In the genomic region with DNA sequence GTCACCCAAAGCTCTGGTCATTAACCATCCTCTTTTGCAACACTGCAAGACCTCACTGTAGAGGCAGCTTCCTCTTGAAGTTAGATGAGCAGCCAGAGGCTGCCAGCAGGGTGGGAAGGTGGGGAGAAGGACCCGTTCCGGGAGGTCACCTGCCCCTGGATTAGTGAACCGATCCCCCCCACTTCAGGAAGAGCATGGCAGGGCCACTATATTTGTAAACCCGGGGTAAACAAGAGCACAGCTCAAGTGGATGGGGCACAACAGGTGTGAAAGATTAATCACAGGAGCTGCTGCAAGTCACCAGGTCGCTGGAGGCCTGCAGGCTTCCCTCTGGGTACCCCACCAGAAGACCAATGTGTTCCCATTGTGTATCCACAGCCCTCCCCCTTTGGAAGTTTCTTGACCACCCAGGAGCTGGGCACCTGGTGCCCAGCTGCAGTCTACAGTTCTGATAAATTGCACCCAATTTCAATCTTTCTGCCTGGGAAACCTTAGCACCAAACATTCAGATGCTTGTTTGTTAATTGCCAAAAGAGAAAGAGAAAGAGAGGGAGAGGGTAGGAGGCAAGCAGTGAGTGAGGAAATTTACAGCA, we compare ENCODE assay signal across 12 mouse cellular contexts. TPM values are rescaled to one million over a fixed set of nuclear protein-coding genes. Genes with fewer than 3 reads are reported as not detected.
A peak's percentile ranks its signal among the peaks of the same experiment; 100 is the strongest.
DNase-seq lines count a peak whose midpoint lies in the region; ATAC-seq lines count a peak whose summit lies in the region.
"Had no signal": no experiment of that assay in that cellular context is flagged by ENCODE, and none has a peak within 500 bp of the region (broad histone marks: within the 10 kb centered on the region; RNA-seq: fewer than 3 reads in every experiment).

No protein-coding gene starts in this region.

- H3K4me2 ChIP-seq in forebrain, embryonic 11.5 days (ENCODE audit: low read depth, low read length, severe bottlenecking) = no peak overlapping the region; the same call in 1 of the 2 replicates
- H3K4me2 ChIP-seq in embryonic facial prominence, embryonic 15.5 days (replicated peaks) = peak overlapping the region; percentile 96; the same call in 1 of the 2 replicates
- H3K4me2 ChIP-seq in neural tube, embryonic 11.5 days (ENCODE audit: low read depth) = peak overlapping the region; percentile 97; the same call in 1 of the 2 replicates

- no peak overlapping the region for H3K9ac ChIP-seq in forebrain, embryonic 11.5 days (ENCODE audit: low read length)
- H3K9ac ChIP-seq in embryonic facial prominence, embryonic 15.5 days = no peak overlapping the region
- H3K9ac ChIP-seq in neural tube, embryonic 11.5 days (ENCODE audit: low read length) = no peak overlapping the region
- H3K9ac ChIP-seq: liver, embryonic 12.5 days had no signal

- H3K27ac ChIP-seq in forebrain, embryonic 10.5 days = peak overlapping the region; percentile 83
- no peak overlapping the region for H3K27ac ChIP-seq in forebrain, embryonic 11.5 days (ENCODE audit: low read depth, low read length)
- H3K27ac ChIP-seq in embryonic facial prominence, embryonic 15.5 days (replicated peaks) = no peak overlapping the region
- H3K27ac ChIP-seq in limb, embryonic 10.5 days = peak overlapping the region; percentile 53; the same call in 1 of the 2 replicates
- no peak overlapping the region for H3K27ac ChIP-seq in neural tube, embryonic 11.5 days (ENCODE audit: low read depth, low read length)
- H3K27ac ChIP-seq: liver, embryonic 12.5 days; stomach, postnatal 0 days had no signal

- H3K4me1 ChIP-seq in forebrain, embryonic 10.5 days = peaks cover 29% of the 10 kb centered on the region
- peaks cover 4% of the 10 kb centered on the region; the same call in 1 of the 2 replicates for H3K4me1 ChIP-seq in forebrain, embryonic 11.5 days (replicated peaks; ENCODE audit: control insufficient read depth, insufficient read depth, low read length)
- peaks cover 8% of the 10 kb centered on the region for H3K4me1 ChIP-seq in embryonic facial prominence, embryonic 15.5 days
- peaks cover 30% of the 10 kb centered on the region for H3K4me1 ChIP-seq in limb, embryonic 10.5 days
- peaks cover 3% of the 10 kb centered on the region; the same call in 1 of the 2 replicates for H3K4me1 ChIP-seq in neural tube, embryonic 11.5 days (ENCODE audit: control insufficient read depth, insufficient read depth, low read length)
- H3K4me1 ChIP-seq: liver, embryonic 12.5 days had no signal

- H3K4me3 ChIP-seq in forebrain, embryonic 10.5 days = peak overlapping the region; percentile 75
- no peak overlapping the region for H3K4me3 ChIP-seq in forebrain, embryonic 11.5 days (ENCODE audit: low read depth, low read length)
- peak overlapping the region; percentile 56; the same call in 1 of the 2 replicates for H3K4me3 ChIP-seq in embryonic facial prominence, embryonic 15.5 days (replicated peaks)
- 0 out of 2 replicates have a peak overlapping the region, but pooled peaks have one; percentile 68 for H3K4me3 ChIP-seq in limb, embryonic 10.5 days
- H3K4me3 ChIP-seq in neural tube, embryonic 11.5 days (ENCODE audit: low read depth, low read length) = peak overlapping the region; percentile 57; the same call in 1 of the 2 replicates
- H3K4me3 ChIP-seq: erythroblast, embryonic 14.5 days had no signal

- ATAC-seq in forebrain, embryonic 11.5 days (replicated peaks; ENCODE audit: low FRiP score) = no peak
- ATAC-seq in embryonic facial prominence, embryonic 15.5 days (ENCODE audit: insufficient number of reproducible peaks, low FRiP score, low TSS enrichment, low read depth) = no peak
- peak; percentile 56; the same call in 1 of the 2 replicates for ATAC-seq in neural tube, embryonic 11.5 days (ENCODE audit: insufficient read depth, low FRiP score, low TSS enrichment)
- ATAC-seq: liver, embryonic 12.5 days had no signal

- no peaks in the 10 kb centered on the region for H3K36me3 ChIP-seq in forebrain, embryonic 10.5 days (replicated peaks)
- no peaks in the 10 kb centered on the region for H3K36me3 ChIP-seq in forebrain, embryonic 11.5 days (ENCODE audit: control insufficient read depth, insufficient read depth, low read length)
- H3K36me3 ChIP-seq in embryonic facial prominence, embryonic 15.5 days = no peaks in the 10 kb centered on the region
- no peaks in the 10 kb centered on the region for H3K36me3 ChIP-seq in limb, embryonic 10.5 days
- no peaks in the 10 kb centered on the region for H3K36me3 ChIP-seq in neural tube, embryonic 11.5 days (ENCODE audit: control insufficient read depth, insufficient read depth, low read length)
- H3K36me3 ChIP-seq: liver, embryonic 12.5 days had no signal

- WGBS in forebrain, embryonic 10.5 days = 33% methylated on average over 5 of the region's 5 CpGs
- 36% methylated on average over 5 of the region's 5 CpGs for WGBS in forebrain, embryonic 11.5 days
- WGBS in embryonic facial prominence, embryonic 15.5 days = 39% methylated on average over 5 of the region's 5 CpGs
- 28% methylated on average over 5 of the region's 5 CpGs for WGBS in limb, embryonic 10.5 days
- 22% methylated on average over 5 of the region's 5 CpGs for WGBS in neural tube, embryonic 11.5 days

- H3K9me3 ChIP-seq in forebrain, embryonic 10.5 days = no peaks in the 10 kb centered on the region
- no peaks in the 10 kb centered on the region for H3K9me3 ChIP-seq in forebrain, embryonic 11.5 days (ENCODE audit: control insufficient read depth, low read length)
- H3K9me3 ChIP-seq in embryonic facial prominence, embryonic 15.5 days (replicated peaks) = no peaks in the 10 kb centered on the region
- no peaks in the 10 kb centered on the region for H3K9me3 ChIP-seq in limb, embryonic 10.5 days (replicated peaks)
- no peaks in the 10 kb centered on the region for H3K9me3 ChIP-seq in neural tube, embryonic 11.5 days (ENCODE audit: control insufficient read depth, low read length)
- H3K9me3 ChIP-seq: liver, embryonic 12.5 days had no signal

- H3K27me3 ChIP-seq in forebrain, embryonic 10.5 days (ENCODE audit: poor library complexity, severe bottlenecking) = peaks cover 40% of the 10 kb centered on the region
- peaks cover 3% of the 10 kb centered on the region; the same call in 1 of the 2 replicates for H3K27me3 ChIP-seq in forebrain, embryonic 11.5 days (ENCODE audit: control insufficient read depth, insufficient read depth, low read length)
- peaks cover 15% of the 10 kb centered on the region; the same call in 1 of the 2 replicates for H3K27me3 ChIP-seq in embryonic facial prominence, embryonic 15.5 days
- peaks cover 45% of the 10 kb centered on the region for H3K27me3 ChIP-seq in limb, embryonic 10.5 days (ENCODE audit: low read depth, poor library complexity, severe bottlenecking)
- H3K27me3 ChIP-seq in neural tube, embryonic 11.5 days (ENCODE audit: control insufficient read depth, insufficient read depth, low read length) = 0 out of 2 replicates have a peak, but pooled peaks cover 3% of the 10 kb centered on the region

- DNase-seq in forebrain, embryonic 10.5 days (ENCODE audit: extremely low spot score, low spot score) = no peak
- no peak for DNase-seq in forebrain, embryonic 11.5 days (ENCODE audit: low spot score)
- peak; percentile 37 for DNase-seq in limb, embryonic 10.5 days (ENCODE audit: low spot score)
- no peak for DNase-seq in neural tube, embryonic 11.5 days (ENCODE audit: low spot score)
- DNase-seq in urinary bladder, postnatal 4 days (ENCODE audit: low spot score in 2 of 2) = no peak
- DNase-seq in kidney, adult 9 months = no peak
- DNase-seq in cerebellum, postnatal 36 days = no peak
- DNase-seq: kidney, postnatal 36 days had no signal

RNA-seq across cellular contexts. Expression of a gene that starts 1.8 kb away (rescaled TPM):
- 0.67 and 0.90 TPM in 2 replicates for polyA plus RNA-seq in forebrain, embryonic 10.5 days (2016; fragmentation: Nextera tagmentation; extraction: Ambion mirVana)
- 0.72 and 1.3 TPM in 2 replicates for polyA plus RNA-seq in forebrain, embryonic 11.5 days (2014; fragmentation: Nextera tagmentation; extraction: Ambion mirVana)
- 6.2 and 6.7 TPM in 2 replicates for polyA plus RNA-seq in embryonic facial prominence, embryonic 15.5 days (2015; fragmentation: Nextera tagmentation; extraction: Ambion mirVana)
- 0.75 and 1.0 TPM in 2 replicates for polyA plus RNA-seq in limb, embryonic 10.5 days (2016; fragmentation: Nextera tagmentation; extraction: Ambion mirVana)
- polyA plus RNA-seq in neural tube, embryonic 11.5 days (2014; fragmentation: Nextera tagmentation; extraction: Ambion mirVana) = 1.7 TPM in 2 replicates
- polyA plus RNA-seq: erythroblast, embryonic 14.5 days had no signal

RNA-seq across cellular contexts. Expression of a gene that starts 48.1 kb away (rescaled TPM):
- 0.16 and 0.17 TPM in 2 replicates for polyA plus RNA-seq in forebrain, embryonic 10.5 days (2016; fragmentation: Nextera tagmentation; extraction: Ambion mirVana)
- polyA plus RNA-seq in forebrain, embryonic 11.5 days (2014; fragmentation: Nextera tagmentation; extraction: Ambion mirVana) = 0.09 and 0.23 TPM in 2 replicates
- 0.16 and 0.25 TPM in 2 replicates for polyA plus RNA-seq in embryonic facial prominence, embryonic 15.5 days (2015; fragmentation: Nextera tagmentation; extraction: Ambion mirVana)
- 0.24 and 0.36 TPM in 2 replicates for polyA plus RNA-seq in limb, embryonic 10.5 days (2016; fragmentation: Nextera tagmentation; extraction: Ambion mirVana)
- polyA plus RNA-seq in neural tube, embryonic 11.5 days (2014; fragmentation: Nextera tagmentation; extraction: Ambion mirVana) = 0.23 and 0.24 TPM in 2 replicates
- polyA plus RNA-seq: erythroblast, embryonic 14.5 days had no signal

Comparison
In these comparisons a context has a peak if more than half of its experiments do, and no peak if none do; other contexts are left out.
1. H3K27ac ChIP-seq: peak in forebrain, embryonic 10.5 days (single experiment) and limb, embryonic 10.5 days (single experiment); none in forebrain, embryonic 11.5 days (single experiment), embryonic facial prominence, embryonic 15.5 days (single experiment) and neural tube, embryonic 11.5 days (single experiment).